Comparison of ENCODE assay signal across 8 mouse cellular contexts in the genomic region with DNA sequence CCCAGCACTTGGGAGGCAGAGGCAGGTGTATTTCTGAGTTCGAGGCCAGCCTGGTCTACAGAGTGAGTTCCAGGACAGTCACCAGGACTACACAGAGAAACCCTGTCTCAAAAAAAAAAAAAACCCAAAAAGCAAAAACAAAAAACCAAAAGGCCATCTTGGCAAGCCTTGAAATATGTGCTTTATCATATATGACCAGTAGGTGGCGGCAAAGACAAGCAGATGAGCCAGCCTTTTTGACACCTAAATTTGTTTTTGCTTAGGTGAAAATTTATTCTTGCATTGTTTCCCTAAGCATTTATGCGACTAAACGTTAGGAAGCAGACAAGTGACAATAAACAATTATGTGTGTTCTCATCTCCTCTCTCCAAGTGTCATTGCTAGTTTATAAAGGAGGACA. TPM values are rescaled to one million over a fixed set of nuclear protein-coding genes. Genes with fewer than 3 reads are reported as not detected.
DNase-seq lines count a peak whose midpoint lies in the region.

No protein-coding gene starts in this region.

- peak; percentile 50 for DNase-seq in gastrocnemius, adult 18-20 months (ENCODE audit: low spot score)
- DNase-seq in gastrocnemius, adult 8-10 months (ENCODE audit: low spot score in 2 of 2): no peak
- DNase-seq in right cerebral cortex, adult 18-20 months: peak; percentile 25
- no peak for DNase-seq in right cerebral cortex, postnatal 36 days (ENCODE audit: low spot score in 2 of 2)
- peak; percentile 34 for DNase-seq in cerebellum, adult 9-11 months
- DNase-seq in layer of hippocampus, postnatal 10 days (ENCODE audit: low spot score in 2 of 2): peak; percentile 31 to 50
- DNase-seq in retina, postnatal 1 day: peak; percentile 76
- no peak for DNase-seq in urinary bladder, postnatal 10 days (ENCODE audit: low spot score)

RNA-seq across cellular contexts. Expression of gene Larp1, which starts 57.9 kb away (rescaled TPM):
- total RNA-seq in gastrocnemius, adult 18-20 months (2021): 10 to 100 TPM; 97.6 to 98.8 TPM
- total RNA-seq in gastrocnemius, adult 8-10 months (2022): 100 to 1,000 TPM in 3 of 4 experiments, 10 to 100 TPM in 1; 98.4 to 121 (median 107) TPM
- total RNA-seq in layer of hippocampus, postnatal 10 days (2021): 10 to 100 TPM; 89.6 to 92.3 TPM

Comparison
In these comparisons a context has a peak if more than half of its experiments do, and no peak if none do; other contexts are left out.
1. DNase-seq: peak in gastrocnemius, adult 18-20 months (single experiment), right cerebral cortex, adult 18-20 months (single experiment), cerebellum, adult 9-11 months (single experiment), layer of hippocampus, postnatal 10 days (2 of 2) and retina, postnatal 1 day (single experiment); none in gastrocnemius, adult 8-10 months (0 of 2), right cerebral cortex, postnatal 36 days (0 of 2) and urinary bladder, postnatal 10 days (single experiment).